Mouse (Mus musculus) CH12.LX (cell line): ENCODE data around the gene Vamp9. TPM values are rescaled to one million over a fixed set of nuclear protein-coding genes. Genes with fewer than 3 reads are reported as not detected.
A peak's percentile ranks its signal among the peaks of the same experiment; 100 is the strongest.

Source experiments
- DNase-seq: peaks from one replicate; pipeline ENCODE4 v3.0.0-alpha.2; 2013; ENCODE audit errors: extremely low read depth
- H3K27ac ChIP-seq: 2 replicates; pipeline ENCODE4 v1.5.1; 2012; ENCODE audit warnings: low read depth, mild to moderate bottlenecking, control low read depth, moderate library complexity; ENCODE audit not compliant: insufficient read depth
- H3K27me3 ChIP-seq: replicated peaks from 2 replicates; pipeline ENCODE3; 2012; ENCODE audit warnings: inconsistent platforms
- H3K36me3 ChIP-seq, 2 experiments: replicated peaks in 1 of 2; 2 replicates each; pipeline versions ENCODE3 to v1.6.1; 2012; ENCODE audit warnings: inconsistent platforms in 1 of 2, low read length in 1 of 2, mild to moderate bottlenecking in 1 of 2, mixed read lengths in 1 of 2, moderate library complexity in 1 of 2; ENCODE audit not compliant: control insufficient read depth in 1 of 2, insufficient read depth in 1 of 2
- H3K4me1 ChIP-seq, 2 experiments: 2 replicates each; pipeline ENCODE4 v1.6.1; 2012; ENCODE audit warnings: inconsistent platforms in 1 of 2, moderate library complexity in 1 of 2; ENCODE audit not compliant: insufficient read depth in 2 of 2, control insufficient read depth in 1 of 2
- H3K4me2 ChIP-seq: 2 replicates; pipeline ENCODE4 v1.6.1; 2012; ENCODE audit warnings: low read depth, mild to moderate bottlenecking, control low read depth; ENCODE audit not compliant: poor library complexity, insufficient read depth, severe bottlenecking
- H3K4me3 ChIP-seq, 3 experiments: fragments of 150-350 bp in 1 of 3; sonication (generic) in 1 of 3; replicated peaks in 1 of 3; 2 replicates each; pipeline versions ENCODE3 to v1.5.1; 2011 to 2012; ENCODE audit warnings: low read depth in 2 of 3, low read length in 2 of 3, mild to moderate bottlenecking in 2 of 3, moderate library complexity in 2 of 3, control low read depth in 1 of 3, improper control_type of control experiment in 1 of 3, inconsistent platforms in 1 of 3, mixed read lengths in 1 of 3; ENCODE audit not compliant: poor library complexity in 1 of 3
- H3K79me2 ChIP-seq: replicated peaks from 2 replicates; pipeline ENCODE4 v1.6.1; 2012; ENCODE audit warnings: mild to moderate bottlenecking, moderate library complexity; ENCODE audit not compliant: control insufficient read depth, poor library complexity, insufficient read depth, severe bottlenecking; ENCODE audit errors: extremely low read depth
- H3K9ac ChIP-seq: 2 replicates; pipeline ENCODE4 v1.6.1; 2012; ENCODE audit warnings: low read depth, mild to moderate bottlenecking, control low read depth, moderate library complexity; ENCODE audit not compliant: insufficient read depth
- H3K9me3 ChIP-seq: replicated peaks from 2 replicates; pipeline ENCODE3; 2012; ENCODE audit warnings: low read length, inconsistent platforms, mixed read lengths
- CHD1 ChIP-seq: IDR thresholded peaks from 2 replicates; pipeline ENCODE4 v1.6.1; 2012; ENCODE audit warnings: low read depth, low read length, improper control_type of control experiment, inconsistent platforms
- E2F4 ChIP-seq: IDR thresholded peaks from 2 replicates; pipeline ENCODE4 v1.6.1; 2011; ENCODE audit warnings: low read depth, low read length, improper control_type of control experiment; ENCODE audit not compliant: insufficient replicate concordance
- EP300 ChIP-seq: IDR thresholded peaks from 2 replicates; pipeline ENCODE4 v1.6.1; 2011; ENCODE audit warnings: low read length, improper control_type of control experiment
- HCFC1 ChIP-seq: IDR thresholded peaks from 2 replicates; pipeline ENCODE4 v1.6.1; 2012; ENCODE audit warnings: low read depth, mild to moderate bottlenecking, inconsistent platforms, low read length, improper control_type of control experiment
- MAFK ChIP-seq: IDR thresholded peaks from 2 replicates; pipeline ENCODE4 v1.6.1; 2011; ENCODE audit warnings: low read length, improper control_type of control experiment; ENCODE audit not compliant: insufficient replicate concordance
- MAX ChIP-seq: IDR thresholded peaks from 2 replicates; pipeline ENCODE4 v1.6.1; 2011; ENCODE audit warnings: low read length, improper control_type of control experiment
- MEF2A ChIP-seq: IDR thresholded peaks from 2 replicates; pipeline ENCODE4 v1.6.1; 2014; ENCODE audit warnings: low read depth, mild to moderate bottlenecking, inconsistent platforms, low read length, improper control_type of control experiment, borderline replicate concordance
- MXI1 ChIP-seq: IDR thresholded peaks from 2 replicates; pipeline ENCODE4 v1.6.1; 2011; ENCODE audit warnings: mild to moderate bottlenecking, low read depth, low read length, improper control_type of control experiment
- NRF1 ChIP-seq: IDR thresholded peaks from 2 replicates; pipeline ENCODE4 v1.6.1; 2014; ENCODE audit warnings: low read depth, mild to moderate bottlenecking, inconsistent platforms, low read length, improper control_type of control experiment, moderate library complexity
- PAX5 ChIP-seq: IDR thresholded peaks from 2 replicates; pipeline ENCODE4 v1.6.1; 2012; ENCODE audit warnings: low read length, inconsistent platforms, mixed read lengths
- POLR2A ChIP-seq: IDR thresholded peaks from 2 replicates; pipeline ENCODE4 v1.6.1; 2011; ENCODE audit warnings: low read depth, mild to moderate bottlenecking, improper control_type of control experiment, low read length
- RAD21 ChIP-seq: IDR thresholded peaks from 2 replicates; pipeline ENCODE4 v1.6.1; 2011; ENCODE audit warnings: low read depth, mild to moderate bottlenecking, low read length, improper control_type of control experiment, moderate library complexity
- RCOR1 ChIP-seq: conservative IDR thresholded peaks from 2 replicates; pipeline ENCODE4 v1.6.1; 2012; ENCODE audit warnings: low read depth, mild to moderate bottlenecking, inconsistent platforms, low read length, improper control_type of control experiment
- SMC3 ChIP-seq: IDR thresholded peaks from 2 replicates; pipeline ENCODE4 v1.6.1; 2011; ENCODE audit warnings: low read depth, low read length, improper control_type of control experiment
- TBP ChIP-seq: conservative IDR thresholded peaks from 2 replicates; pipeline ENCODE4 v1.6.1; 2011; ENCODE audit warnings: low read depth, low read length, improper control_type of control experiment
- TCF12 ChIP-seq: IDR thresholded peaks from 2 replicates; pipeline ENCODE4 v1.6.1; 2014; ENCODE audit warnings: low read depth, mild to moderate bottlenecking, inconsistent platforms, low read length, improper control_type of control experiment
- USF1 ChIP-seq: IDR thresholded peaks from 2 replicates; pipeline ENCODE4 v1.6.1; 2014; ENCODE audit warnings: low read depth, mild to moderate bottlenecking, inconsistent platforms, low read length, improper control_type of control experiment
- USF2 ChIP-seq: conservative IDR thresholded peaks from 2 replicates; pipeline ENCODE4 v1.6.1; 2011; ENCODE audit warnings: low read depth, low read length, improper control_type of control experiment
- ZC3H11A ChIP-seq: IDR thresholded peaks from 2 replicates; pipeline ENCODE4 v1.6.1; 2012; ENCODE audit warnings: low read depth, mild to moderate bottlenecking, inconsistent platforms, low read length, improper control_type of control experiment
- ZMIZ1 ChIP-seq: IDR thresholded peaks from 2 replicates; pipeline ENCODE4 v1.6.1; 2012; ENCODE audit warnings: low read depth, mild to moderate bottlenecking, inconsistent platforms, low read length, improper control_type of control experiment
- ZNF384 ChIP-seq: IDR thresholded peaks from 2 replicates; pipeline ENCODE4 v1.6.1; 2012; ENCODE audit warnings: low read depth, low read length, improper control_type of control experiment, inconsistent platforms
- dilution Hi-C: fragments of 300-500 bp; cut with MboI; formaldehyde crosslinking; loops from 2 replicates; pipeline ENCODE4 v1.14.3; 2020; ENCODE audit warnings: low sequenced_read_pairs; ENCODE audit not compliant: extremely low pct_unique_long_range_greater_than_20kb, extremely low pct_ligation_motif_present
- in situ Hi-C: fragments of 300-500 bp; cut with MboI; formaldehyde crosslinking; loops from 3 replicates; pipeline ENCODE4 v1.14.3; 2019; ENCODE audit warnings: low sequenced_read_pairs, low pct_ligation_motif_present, low pct_unique_long_range_greater_than_20kb, mixed read lengths
- polyA plus RNA-seq: library from polyadenylated mRNA; unstranded; fragments of >175 nt; gene quantifications from 2 replicates; pipeline ENCODE4 v1.2.1, GENCODE M21; 2012; ENCODE audit warnings: low read depth; ENCODE audit not compliant: insufficient read length
- total RNA-seq, 2 experiments: library from RNA; depleted of rRNA; stranded (reverse); fragments of 300-350 nt in 1 of 2; fragments of >200 nt in 1 of 2; gene quantifications; 2 replicates each; pipeline ENCODE4 v1.2.3; 2012 to 2014

Gene Vamp9
- total and polyA plus RNA-seq, 3 experiments, result not detected

DNA sequence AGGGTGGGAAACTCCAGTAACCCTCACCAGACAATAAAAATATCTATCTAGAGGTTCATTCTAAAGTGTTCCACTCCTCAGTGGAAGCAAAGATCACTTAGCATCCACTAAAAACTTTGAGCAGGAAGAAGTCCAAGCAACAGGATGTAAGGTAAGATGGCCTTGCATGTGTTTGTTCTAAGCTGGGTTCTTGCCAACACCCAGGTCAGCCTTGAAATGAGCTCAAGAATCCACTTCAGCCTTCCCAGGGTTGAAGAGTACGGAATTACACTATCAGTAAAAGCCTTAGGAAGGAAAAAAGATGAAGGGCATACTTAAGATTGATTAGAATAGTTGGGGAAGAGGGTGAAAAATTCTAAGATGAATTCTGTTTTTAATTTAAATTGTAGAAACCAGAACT, 52.6 kb downstream of the Vamp9 start:
- Histone ChIP-seq H3K9me3 (no peaks in the 10 kb centered on the region), H3K27ac (no peak overlapping the region), H3K4me3 (no peak overlapping the region), H3K79me2 (peaks cover 2% of the 10 kb centered on the region; the same call in 1 of the 2 replicates), H3K9ac (no peak overlapping the region), H3K4me1 (no peaks in the 10 kb centered on the region), H3K4me2 (no peak overlapping the region), H3K27me3 (no peaks in the 10 kb centered on the region), H3K36me3 (peaks cover 25 to 55% of the 10 kb centered on the region in 2 experiments)
- dilution Hi-C loops (no loop called here), in situ Hi-C loops (no loop called here)
- no peak for DNase-seq
- TF ChIP-seq ZNF384, result no peak
- TF ChIP-seq MXI1, result no peak
- TF ChIP-seq MAFK, result no peak
- TF ChIP-seq E2F4, result no peak
- TF ChIP-seq POLR2A, result no peak

DNA sequence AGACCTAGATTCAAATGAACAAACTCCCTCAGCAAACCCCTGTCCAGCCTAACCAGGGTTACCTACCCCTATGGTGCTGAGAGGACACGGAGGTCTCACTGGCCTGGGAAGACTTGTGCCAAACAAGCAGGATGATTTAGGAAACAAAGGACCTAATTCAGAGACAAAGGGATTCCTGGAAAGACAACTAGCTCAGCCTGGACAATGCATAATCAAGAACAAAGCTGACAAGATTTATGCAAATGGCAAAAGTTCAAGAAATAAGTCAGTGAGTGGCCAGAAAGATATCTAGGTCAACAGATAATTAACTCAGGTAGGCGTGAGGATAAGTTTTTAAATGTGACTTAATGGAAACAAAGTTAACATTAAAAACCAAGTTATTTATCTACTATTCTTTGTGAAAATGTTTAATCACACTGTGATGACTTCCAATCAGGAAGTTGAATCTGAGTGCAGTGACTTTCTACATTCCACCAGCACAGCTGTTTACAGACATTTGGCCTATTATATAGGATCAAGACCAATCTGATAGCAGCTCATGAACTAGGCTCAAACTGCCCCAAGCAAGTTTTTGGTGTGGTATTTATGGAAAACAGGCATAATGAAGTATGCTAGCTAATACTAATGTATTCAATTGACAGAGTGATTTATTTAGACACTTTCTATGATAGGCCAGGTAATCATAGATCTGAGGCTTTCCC, 53.3 kb downstream of the Vamp9 start:
- H3K4me1 ChIP-seq, result no peaks in the 10 kb centered on the region
- in situ Hi-C loops, result no loop called here

DNA sequence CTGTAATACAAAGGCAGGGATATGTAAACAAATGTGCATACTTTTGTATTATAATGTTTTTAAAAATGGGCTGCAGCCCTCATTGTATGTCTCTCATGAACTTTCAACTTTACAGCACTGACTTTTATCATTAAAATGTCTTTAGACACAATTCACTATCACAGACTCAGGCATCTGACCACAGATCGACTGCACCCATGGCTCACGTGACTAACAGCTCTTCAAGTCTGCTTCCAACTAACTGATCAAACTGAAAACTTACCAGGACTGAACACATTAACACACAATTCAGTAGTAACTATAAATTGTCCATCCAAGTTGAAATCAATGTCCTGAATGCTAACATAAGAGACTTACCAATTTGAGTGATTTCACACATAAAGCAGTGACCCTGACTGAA, 53.9 kb downstream of the Vamp9 start:
- H3K36me3 ChIP-seq, result peaks cover 30 to 66% of the 10 kb centered on the region in 2 experiments
- no peak for DNase-seq
- H3K4me1 ChIP-seq, result no peaks in the 10 kb centered on the region
- no peak overlapping the region for H3K4me3 ChIP-seq
- in situ Hi-C loops (no loop called here), dilution Hi-C loops (no loop called here)
- no peak overlapping the region for H3K27ac ChIP-seq
- no peaks in the 10 kb centered on the region for H3K27me3 ChIP-seq
- no peak overlapping the region for H3K9ac ChIP-seq
- TF ChIP-seq TCF12 (no peak), USF2 (no peak), PAX5 (no peak), ZMIZ1 (no peak), NRF1 (no peak), MEF2A (no peak), SMC3 (no peak), CHD1 (no peak), USF1 (no peak), ZC3H11A (no peak), E2F4 (no peak), POLR2A (no peak), EP300 (no peak), TBP (no peak), RAD21 (no peak), RCOR1 (no peak), HCFC1 (no peak), MAX (no peak)
- H3K9me3 ChIP-seq, result no peaks in the 10 kb centered on the region
- peaks cover 3% of the 10 kb centered on the region for H3K79me2 ChIP-seq
- no peak overlapping the region for H3K4me2 ChIP-seq

More for the DNA sequence above, 53.3 kb downstream of the Vamp9 start:
- Histone ChIP-seq H3K4me2 (no peak overlapping the region), H3K27ac (no peak overlapping the region), H3K9me3 (no peaks in the 10 kb centered on the region), H3K36me3 (peaks cover 30 to 60% of the 10 kb centered on the region in 2 experiments), H3K79me2 (peaks cover 2% of the 10 kb centered on the region; the same call in 1 of the 2 replicates), H3K4me3 (no peak overlapping the region), H3K9ac (no peak overlapping the region), H3K27me3 (no peaks in the 10 kb centered on the region)
- peak; percentile 12; the same call in 1 of the 2 replicates for TF ChIP-seq POLR2A
- no peak for TF ChIP-seq MEF2A
- dilution Hi-C loops, result no loop called here
- DNase-seq, result no peak
